Mouse (Mus musculus) Muller cell, postnatal 12 days (primary cell): Measurements from ENCODE around the gene Bcar3.
"Not testable (repeated sequence)": the region's sequence is repeated elsewhere in the genome, so short reads cannot be mapped to it uniquely, and the experiment has no call there.

ENCODE experiments used
- DNase-seq: peaks from one replicate; pipeline ENCODE4 v3.0.0-alpha.2; 2015; ENCODE audit errors: inconsistent ontology term

Bcar3 gene

DNA sequence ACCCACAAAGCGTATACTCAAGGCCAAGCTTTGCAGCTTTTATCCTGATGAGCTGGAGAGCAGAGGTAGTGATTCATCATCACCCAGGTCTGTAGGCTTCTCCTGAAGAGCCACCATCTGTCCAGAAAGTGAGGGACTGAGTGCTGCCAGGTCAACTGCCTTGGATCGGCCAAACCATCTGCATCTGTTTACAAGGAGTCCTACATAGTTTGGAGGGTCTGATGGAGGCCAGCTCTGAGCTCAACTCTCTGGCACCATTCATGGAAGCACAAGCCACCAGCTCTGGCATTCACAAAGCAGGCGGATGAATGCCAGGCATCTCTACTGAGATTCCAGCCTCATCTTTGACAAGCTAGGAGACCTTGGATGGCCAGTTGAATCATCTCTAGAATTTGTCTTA lies 87.7 kb downstream of the Bcar3 start:
- DNase-seq = peak; percentile 76

DNA sequence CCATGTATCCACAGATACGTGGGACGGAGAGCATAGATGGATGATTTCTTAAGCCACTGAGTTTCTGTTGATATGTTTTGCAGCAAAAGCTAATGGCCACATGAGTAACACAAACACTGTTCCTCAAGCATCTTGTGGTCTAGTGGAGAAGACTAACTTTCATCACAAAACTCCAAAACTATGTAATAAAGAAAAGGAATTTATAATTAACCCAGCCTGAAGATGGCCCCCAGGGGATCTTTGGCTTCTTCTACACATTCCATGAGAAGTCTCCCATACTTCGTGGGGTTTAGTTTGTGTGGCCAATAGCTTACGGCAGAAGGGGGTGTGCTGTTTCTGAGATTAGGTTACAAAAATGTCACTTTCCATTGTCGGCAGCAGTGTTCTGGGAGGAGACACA lies 92.5 kb downstream of the Bcar3 start:
- no peak for DNase-seq

DNA sequence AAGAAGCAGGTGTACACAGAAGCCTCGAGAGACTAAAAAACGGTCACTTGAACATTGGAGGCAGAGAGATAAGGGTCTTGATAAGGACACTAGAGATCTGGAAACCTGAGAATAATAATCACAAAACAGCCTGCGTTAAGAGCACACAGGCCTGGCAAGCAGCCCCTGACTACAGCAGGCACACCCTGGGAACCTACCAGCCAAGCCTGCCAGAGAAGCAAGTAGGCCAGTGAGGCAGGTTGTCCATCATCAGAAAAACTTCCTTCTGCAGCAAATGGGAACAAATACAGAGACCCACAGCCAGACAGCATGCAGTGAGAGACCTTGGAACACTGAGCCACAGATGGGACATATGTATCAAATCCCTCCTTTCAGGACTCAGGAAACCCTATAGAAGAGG lies 93.8 kb downstream of the Bcar3 start:
- DNase-seq = no peak

DNA sequence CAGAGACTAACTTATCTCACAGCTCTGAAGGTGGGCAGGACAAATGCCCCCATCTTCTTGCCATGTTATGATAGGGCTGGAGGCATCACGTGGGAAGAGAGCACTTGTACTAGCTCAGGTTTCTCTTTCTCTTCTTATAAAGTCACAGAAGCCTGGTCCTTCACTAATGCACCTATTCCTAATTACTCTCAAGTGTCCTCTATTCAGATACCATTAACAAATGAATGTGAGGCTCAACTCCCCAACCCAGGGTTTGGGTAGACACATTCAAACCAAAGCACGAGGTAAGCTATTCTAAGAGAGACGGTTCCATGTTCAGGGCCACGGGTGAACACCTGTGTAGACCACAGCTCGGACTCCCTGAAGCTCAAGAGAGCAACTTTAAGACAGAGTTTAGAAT lies 96.0 kb downstream of the Bcar3 start:
- no peak for DNase-seq

DNA sequence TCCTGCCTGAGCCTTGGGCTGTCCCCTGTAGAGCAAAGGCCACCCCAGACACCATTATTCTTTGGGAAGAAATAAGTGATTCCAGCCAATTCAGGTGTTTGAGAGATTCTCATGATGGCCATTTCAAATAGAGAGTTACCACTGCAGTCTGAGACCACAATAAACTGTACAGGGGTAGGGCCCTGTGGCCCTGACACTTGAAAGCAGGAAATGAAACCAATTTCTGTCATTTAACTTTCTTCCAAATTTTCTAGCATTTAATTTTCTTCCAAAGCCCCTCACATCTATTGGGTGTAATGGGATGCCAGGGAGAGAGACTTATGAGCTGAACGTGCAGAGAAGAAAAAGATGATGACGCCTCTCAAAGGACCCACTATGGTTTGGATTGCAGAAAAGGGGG lies 97.2 kb downstream of the Bcar3 start:
- DNase-seq = no peak

DNA sequence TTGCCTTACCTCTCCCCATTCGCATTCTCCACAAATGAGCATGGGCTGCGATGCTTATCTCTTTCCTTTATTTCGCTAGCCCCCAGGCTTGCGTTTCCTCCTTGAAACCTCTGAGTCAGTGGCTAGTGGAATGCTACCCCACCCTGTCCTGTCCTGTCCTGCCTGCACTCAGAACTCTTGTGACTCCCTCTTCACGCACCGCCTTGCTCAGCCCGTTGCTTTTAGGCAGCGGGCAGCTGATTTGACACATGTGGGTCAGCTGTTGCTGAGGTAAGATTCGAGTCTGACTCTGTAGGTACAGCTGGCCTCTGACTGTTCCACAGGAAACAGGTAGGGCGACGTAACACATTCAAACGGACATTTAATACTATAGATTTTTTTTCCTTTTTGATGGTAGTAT lies 97.9 kb downstream of the Bcar3 start:
- no peak for DNase-seq

DNA sequence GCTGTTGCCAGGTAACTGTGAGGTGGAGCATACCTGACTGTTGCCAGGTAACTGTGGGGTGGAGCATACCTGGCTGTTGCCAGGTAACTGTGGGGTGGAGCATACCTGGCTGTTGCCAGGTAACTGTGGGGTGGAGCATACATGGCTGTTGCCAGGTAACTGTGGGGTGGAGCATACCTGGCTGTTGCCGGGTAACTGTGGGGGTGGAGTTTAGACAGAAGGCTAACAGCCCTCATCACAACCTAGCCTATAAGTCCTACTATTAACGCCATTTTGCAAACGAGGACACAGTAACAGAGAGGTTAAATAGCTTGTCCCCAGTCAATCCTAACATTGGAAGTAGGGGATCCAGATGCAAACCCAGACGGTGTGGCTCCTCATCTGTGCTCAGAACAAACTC lies 99.5 kb downstream of the Bcar3 start:
- not testable (repeated sequence) for DNase-seq

DNA sequence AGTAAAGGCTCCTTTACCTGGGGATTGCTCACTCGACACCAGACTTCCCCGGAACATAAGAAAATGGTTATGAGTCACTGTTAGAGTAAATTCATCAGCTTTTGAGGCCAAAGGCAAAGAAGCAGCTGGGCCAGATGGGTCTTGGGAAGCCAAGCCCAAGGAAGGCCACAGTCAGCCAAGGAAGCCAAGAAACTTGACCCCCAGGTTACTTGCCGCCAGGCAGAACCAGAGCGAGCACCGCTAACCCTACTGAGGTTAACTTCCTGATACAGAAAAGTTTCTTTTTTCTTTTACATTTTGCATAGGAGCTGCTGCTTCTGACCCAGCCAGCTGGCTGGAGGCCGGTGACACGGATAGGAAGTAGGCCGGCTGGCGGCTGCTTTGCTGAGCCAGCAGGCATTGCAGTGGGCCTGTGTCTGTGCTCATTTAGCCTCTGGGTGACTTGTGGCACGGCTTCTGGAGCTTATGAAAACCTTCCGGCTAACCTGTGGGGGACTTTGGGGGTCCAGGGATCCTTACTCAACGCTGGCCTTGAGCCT lies 100.0 kb downstream of the Bcar3 start:
- no peak for DNase-seq

DNA sequence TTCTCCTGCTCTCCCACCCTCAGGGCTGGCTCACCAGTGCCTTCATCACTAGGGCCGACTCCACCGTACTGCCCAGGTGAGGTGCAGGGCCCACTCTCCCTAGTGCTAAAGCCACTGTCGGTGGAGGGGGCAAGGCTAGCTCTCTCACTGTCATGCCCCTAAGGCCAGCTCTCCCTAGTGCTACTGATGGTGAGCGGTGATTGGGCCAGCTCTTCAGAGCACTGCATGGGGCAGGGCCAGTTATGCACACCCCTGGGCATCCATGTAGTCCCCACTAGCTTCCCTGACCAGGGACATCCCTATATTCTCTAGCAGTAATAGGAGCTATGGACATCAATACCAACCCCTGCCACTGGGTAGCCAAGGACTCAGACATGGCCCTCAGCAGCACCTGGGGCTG lies 103.0 kb downstream of the Bcar3 start:
- DNase-seq = no peak

DNA sequence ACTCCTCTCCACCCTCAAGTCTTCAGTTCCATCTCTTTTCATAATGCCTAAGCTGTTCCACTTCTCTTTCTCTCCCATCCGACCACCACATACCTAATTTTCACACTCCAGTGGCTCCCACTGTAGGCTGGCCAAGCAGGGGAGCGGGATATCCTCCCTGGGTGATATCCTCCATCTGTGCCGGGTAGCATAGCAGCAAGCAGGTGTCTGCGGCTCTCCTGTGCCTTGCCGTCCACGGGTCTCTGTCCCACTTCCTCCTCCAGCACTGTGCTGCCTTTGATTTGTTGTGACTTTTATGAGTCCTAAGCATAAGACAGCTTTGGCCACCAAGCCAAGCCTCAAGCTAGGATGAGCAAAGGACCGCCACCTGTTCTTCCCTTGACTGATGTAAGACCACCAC lies 103.5 kb downstream of the Bcar3 start:
- DNase-seq = no peak

DNA sequence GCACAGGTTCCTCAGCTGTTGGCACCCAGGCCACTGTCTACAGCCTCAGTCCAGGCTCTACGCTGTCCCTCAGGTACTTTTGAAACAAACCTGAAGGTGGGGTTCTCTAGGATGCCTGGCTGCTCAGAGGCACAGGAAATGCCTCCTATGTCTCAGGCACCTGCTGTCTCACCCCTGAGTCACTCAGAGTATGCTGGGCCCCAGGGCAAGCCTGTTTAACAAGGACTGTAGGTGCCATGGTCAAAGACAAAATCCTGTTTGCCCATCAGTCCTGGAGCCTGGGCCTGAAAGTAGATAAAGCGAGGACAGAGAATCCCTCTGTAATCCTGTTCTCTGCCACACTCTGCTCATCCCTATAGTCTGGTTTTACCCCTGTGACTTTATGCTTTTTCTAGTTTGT lies 107.1 kb downstream of the Bcar3 start:
- DNase-seq = no peak

DNA sequence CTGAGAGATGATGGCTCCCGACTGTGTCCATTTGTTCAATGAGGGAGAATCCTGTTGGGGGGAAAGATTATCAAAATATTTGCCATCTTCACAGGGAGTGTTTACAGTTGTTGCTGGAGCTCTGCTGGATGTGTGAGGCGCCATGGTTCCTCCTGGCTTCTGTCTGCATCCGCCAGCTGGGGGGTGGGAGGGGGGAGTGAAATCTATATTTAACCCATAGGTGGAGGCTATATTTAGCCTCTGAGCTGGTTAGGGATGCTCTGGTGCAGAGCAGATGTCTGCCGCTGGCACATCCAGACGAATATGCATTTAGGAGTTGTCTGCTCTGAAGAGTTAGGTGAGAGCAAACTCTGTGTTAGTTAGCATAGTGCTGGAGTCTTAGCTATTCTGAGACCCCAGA lies 108.2 kb downstream of the Bcar3 start:
- DNase-seq = no peak

DNA sequence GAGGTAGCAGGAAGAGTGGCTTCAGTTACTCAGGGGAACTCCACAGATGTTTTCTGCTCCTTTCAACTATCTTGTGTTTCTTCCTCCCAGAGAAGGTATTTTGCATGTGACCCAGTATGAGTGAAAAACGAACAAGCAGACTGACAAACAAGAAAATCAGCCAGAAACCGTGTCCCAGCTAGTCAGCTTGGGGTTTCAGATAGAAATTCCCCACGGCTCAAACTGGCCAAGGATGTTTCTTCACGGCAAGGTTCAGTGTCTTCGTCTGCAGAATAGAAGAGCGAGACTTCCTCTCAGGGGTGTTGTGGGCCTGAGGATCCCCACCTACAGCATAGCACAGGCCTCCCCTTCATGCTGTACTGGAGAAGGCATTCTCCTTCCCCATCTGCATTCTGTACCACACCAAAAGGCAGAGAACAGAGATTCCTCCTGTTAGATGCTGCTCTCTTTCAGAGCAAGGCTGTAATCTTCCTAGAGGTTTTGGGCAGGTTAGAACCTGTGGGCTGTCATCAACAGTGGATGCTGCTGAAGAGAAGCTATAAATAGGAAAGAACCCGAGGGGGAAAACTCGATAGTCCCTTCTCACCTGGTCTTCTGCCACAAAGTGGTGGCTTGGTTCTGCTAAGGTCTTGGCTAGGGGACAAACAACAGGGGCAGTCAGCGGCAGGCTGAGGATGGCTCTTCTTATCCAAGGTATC lies 110.1 kb downstream of the Bcar3 start:
- no peak for DNase-seq

DNA sequence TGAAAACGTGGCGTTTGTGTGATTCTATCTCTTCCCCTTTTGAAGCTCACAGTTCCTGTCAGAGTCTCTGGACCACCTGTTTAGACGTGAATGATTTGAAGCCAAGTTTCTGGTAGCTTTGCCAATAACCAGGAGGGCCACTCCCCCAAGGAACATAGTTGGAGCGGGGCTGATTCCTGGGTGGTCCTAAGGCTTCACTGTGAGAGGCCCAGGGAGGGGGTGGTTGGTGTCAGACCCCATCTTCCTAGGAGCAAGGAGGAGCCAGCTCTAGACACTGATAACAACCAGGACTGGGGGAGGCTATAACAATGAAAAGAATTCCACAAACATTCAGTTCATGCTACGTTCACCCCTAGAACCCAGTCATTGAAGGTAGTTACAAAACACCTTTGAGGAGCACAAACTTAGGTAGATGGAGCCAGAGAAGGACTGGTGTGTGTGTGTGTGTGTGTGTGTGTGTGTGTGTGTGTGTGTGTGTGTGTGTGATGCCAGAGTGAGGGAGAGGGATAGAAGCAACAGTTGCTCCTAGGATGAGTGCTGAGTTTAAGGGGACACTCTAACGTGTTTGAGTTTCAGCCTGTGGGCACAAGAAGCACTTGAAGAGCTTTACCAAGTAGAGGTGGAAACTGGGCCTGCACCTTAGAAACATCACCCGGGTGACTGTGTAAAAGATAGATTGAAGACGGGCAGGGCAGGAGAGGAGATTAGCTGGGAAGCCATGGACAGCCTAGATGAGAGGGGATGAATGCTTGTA lies 111.4 kb downstream of the Bcar3 start:
- DNase-seq = no peak

DNA sequence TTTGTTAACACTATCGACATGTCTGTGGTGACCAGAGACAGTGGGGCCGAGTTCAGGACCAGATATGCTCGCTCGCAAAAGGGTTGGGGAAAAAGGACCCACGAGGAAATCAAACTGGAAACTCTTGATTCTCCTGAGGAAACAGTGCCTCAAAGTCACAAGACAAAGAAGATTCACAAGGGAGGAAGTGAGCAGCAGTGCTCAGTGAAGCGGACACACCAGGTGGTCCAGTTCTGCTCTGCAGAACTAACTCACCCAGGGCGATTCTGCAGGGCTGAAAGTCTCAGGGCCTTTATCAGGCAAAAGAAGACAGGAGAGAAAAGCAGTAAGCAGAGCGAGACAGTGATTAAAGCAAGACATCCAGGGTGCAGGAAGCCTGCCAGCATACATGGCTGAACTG lies 112.5 kb downstream of the Bcar3 start:
- no peak for DNase-seq

DNA sequence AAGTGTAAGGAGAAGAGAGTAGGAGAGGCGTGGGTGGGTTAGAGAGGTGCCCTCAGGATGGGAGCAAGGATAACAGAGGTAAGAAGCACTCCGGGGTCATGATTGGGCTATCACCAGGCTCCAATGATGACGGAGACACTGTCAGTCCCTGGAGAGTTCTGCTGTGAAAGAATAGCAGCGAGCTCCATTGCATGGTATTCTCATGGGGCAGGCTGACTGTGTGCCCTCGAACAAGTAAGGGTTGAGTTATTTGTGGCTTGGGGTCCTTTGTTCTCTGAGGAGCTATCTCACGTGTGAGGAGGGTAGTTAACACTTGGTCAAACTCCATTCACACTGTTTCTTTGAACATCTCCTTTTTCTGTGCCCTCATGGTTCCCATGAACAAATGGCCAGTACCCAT lies 113.8 kb downstream of the Bcar3 start:
- DNase-seq = no peak

DNA sequence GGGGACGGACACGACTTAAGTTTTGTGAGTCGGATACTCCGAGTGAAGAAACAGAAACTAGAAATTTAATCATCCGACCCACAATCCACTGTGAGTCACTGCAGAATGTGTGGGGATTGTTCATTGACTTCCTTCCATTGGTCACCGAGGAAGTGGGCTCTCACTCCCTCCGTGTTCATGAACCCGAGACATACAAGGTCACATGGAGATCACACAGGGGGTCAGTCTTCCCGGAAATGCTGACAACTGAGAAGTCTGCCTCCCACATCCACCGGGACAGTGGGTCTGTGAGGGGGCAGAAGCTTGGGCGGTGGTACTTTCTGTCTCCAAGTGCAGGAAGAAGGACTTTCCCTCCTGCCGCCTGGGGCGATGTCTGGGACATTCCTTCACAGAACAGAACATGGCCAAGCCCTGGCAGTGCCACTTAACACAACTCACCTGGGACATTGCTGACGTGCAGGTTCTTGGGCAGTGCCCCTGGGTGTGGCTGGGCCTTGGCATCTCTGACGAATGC lies 114.9 kb downstream of the Bcar3 start:
- DNase-seq = no peak

DNA sequence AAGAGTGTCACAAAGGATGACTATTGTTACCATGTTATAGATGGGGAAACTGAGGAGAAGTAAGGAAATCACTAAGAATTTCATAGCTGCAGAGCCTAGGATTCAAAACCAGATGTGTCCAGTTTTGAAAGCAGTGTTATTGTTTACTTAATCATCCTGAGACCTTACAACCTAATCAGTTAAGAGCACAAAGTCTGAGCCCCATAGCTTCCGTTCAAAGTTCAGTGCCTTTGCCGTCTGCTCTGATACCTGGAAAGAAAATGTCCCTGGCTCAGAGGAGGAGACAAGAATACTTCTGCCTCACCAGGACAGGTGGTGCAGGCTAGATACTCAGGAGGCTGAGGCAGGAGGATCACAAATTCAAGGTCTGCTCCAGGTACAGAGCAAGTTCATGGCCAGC lies 117.7 kb downstream of the Bcar3 start:
- DNase-seq = no peak

DNA sequence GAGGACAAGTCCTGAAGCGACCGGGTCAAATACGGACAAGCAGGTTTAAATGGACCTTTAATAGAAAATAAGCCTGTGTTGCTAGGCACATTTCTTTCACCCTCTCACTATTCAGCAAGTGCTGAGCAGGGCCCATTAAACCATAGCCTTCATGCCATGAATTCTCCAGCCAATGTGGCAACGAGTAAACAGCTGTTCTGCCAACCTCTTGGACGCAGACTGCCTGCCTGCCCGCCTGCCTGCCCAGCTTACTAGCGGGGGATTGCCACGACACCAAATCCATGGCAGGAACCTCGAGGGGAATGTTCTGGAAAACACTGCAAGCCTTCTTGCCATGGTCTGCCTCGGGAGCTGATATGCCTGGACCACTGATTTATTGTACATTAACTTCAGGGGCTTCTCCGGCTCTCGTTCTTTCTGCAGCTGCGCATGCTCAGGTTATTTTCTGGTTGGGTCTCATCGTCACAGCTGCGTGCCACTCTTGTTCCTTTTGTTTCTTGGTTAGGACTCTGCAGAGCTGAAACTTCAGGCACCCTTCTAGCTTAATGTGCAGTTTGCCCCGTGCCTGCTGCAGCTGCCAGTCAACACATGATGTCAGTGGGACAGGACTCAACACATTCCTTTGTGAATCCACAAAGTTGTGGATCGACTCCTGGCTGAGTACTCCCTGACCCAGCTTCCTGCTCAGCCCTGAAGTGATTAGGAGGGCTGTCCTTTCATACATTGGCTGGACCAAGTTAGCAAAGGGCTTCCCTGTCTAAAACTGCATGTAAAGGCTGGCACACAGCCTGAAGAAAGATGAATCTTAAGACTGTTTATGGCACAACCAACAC lies 120.0 kb downstream of the Bcar3 start:
- DNase-seq = peak; percentile 47

DNA sequence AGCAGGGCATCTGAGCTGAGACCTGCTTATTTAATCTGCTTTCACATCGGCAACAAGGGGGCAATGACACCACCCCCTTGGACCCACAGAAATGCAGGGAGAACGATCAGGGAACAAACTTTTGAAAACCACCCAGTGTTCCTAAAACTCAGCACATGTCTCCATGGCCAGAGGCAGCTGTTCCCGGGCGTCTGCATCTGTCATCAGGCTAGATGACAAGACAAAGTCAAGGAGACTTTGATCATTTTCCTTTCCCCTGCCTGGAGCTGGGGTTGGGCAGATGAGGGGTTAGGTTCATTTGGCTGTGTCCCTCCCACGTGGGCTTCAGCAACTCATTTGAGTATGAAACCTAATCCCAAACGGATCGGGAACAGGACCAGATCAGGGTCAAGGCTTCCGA lies 120.9 kb downstream of the Bcar3 start:
- DNase-seq = no peak

DNA sequence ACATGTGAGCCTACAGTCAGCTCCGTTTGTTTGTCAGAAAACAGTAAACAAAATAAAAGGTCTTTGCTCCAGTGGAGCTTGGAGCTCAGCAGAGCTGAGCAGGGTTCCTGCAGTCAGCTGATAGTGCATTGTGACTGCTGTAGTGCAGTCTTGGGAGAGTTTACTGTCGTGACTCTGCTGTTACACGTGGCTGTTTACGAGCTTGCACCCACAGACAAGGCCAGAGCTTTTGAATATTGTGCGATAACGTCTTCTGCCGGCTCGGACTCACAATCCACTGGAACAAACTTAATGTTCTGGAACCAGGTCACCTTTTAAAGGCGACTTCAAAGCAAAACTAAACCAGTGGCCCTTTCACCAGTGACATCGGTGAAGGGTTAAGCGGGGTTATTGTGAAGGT lies 123.5 kb downstream of the Bcar3 start:
- DNase-seq = no peak

DNA sequence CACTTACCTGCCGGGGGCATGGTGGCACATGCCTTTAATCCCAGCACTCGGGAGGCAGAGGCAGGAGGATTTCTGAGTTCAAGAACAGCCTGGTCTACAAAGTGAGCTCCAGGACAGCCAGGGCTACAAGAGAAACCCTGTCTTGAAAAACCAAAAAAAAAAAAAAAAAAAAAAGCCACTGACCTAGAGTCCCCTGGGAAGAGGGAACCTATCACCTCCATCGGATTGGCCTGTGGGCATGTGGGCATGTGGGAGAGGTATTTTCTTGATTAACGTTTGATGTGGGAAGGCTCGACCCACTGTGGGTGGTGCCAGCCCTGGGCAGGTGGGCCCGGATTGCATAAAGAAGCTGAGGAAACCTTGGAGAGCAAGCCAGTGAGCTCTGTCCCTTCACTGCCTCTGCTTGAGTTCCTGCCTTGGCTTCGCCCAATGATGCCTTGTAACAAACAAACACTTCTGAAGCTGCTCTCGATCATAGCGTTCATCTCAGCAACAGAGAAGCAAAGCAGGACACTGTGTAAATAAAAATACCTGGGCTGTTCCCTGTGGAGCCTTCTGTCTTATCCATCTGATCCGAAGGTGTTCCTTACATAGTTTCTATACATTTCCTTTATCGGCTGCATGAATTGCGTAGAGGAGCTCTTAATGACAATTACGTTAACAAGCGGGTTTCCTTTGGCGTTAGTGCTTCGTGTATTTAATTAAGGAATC lies 124.8 kb downstream of the Bcar3 start:
- DNase-seq = no peak
